Mouse (Mus musculus): ENCODE results near the gene Lingo3. TPM values are rescaled to one million over a fixed set of nuclear protein-coding genes. Genes with fewer than 3 reads are reported as not detected.

Gene Lingo3
- polyA plus RNA-seq, 1 experiment from 2014 or later, result 0.61 TPM

- no peak for ATAC-seq (replicated peaks; ENCODE audit: low FRiP score, low read depth)
- H3K4me1 ChIP-seq (replicated peaks; ENCODE audit: insufficient read depth, low read length), result peaks cover 5% of the 10 kb centered on the region
- no peaks in the 10 kb centered on the region for H3K9me3 ChIP-seq (replicated peaks; ENCODE audit: low read length)
- no peak for TF ChIP-seq CTCF (IDR thresholded peaks at IDR 0.05; ENCODE audit: low read depth)
- peak overlapping the region; percentile 97 for H3K9ac ChIP-seq (ENCODE audit: low read depth, low read length)
- WGBS, result 79% methylated on average over 9 of the region's 9 CpGs
- H3K27ac ChIP-seq, result no peak overlapping the region
- no peaks in the 10 kb centered on the region for H3K27me3 ChIP-seq (ENCODE audit: insufficient read depth, low read length)
- DNase-seq (ENCODE audit: low spot score), result no peak
- no peak overlapping the region for H3K4me3 ChIP-seq (replicated peaks; ENCODE audit: low read depth, low read length)
- peak overlapping the region; percentile 92; the same call in 1 of the 2 replicates for H3K4me2 ChIP-seq (ENCODE audit: low read length)
- peaks cover 40% of the 10 kb centered on the region for H3K36me3 ChIP-seq (ENCODE audit: insufficient read depth, low read length)
Measured at GRCm38 (mm10) chr10:80796307-80796848, 47.5 kb downstream of the Lingo3 start.

- ATAC-seq (replicated peaks; ENCODE audit: low FRiP score, low read depth) (no peak), DNase-seq (ENCODE audit: low spot score) (no peak)
- WGBS, result 90% methylated on average over 8 of the region's 8 CpGs
- no peak overlapping the region for H3K9ac ChIP-seq (ENCODE audit: low read depth, low read length)
- H3K27ac ChIP-seq, result no peak overlapping the region
- H3K27me3 ChIP-seq (ENCODE audit: insufficient read depth, low read length), result no peaks in the 10 kb centered on the region
- no peak overlapping the region for H3K4me2 ChIP-seq (ENCODE audit: low read length)
- H3K9me3 ChIP-seq (replicated peaks; ENCODE audit: low read length), result no peaks in the 10 kb centered on the region
- H3K4me3 ChIP-seq (replicated peaks; ENCODE audit: low read depth, low read length), result no peak overlapping the region
- peaks cover 5% of the 10 kb centered on the region for H3K4me1 ChIP-seq (replicated peaks; ENCODE audit: insufficient read depth, low read length)
- peaks cover 52% of the 10 kb centered on the region for H3K36me3 ChIP-seq (ENCODE audit: insufficient read depth, low read length)
- no peak for TF ChIP-seq CTCF (IDR thresholded peaks at IDR 0.05; ENCODE audit: low read depth)
Measured at GRCm38 (mm10) chr10:80794750-80795149, 49.1 kb downstream of the Lingo3 start.

GRCm38 (mm10) chr10:80793803-80794202 is 50.0 kb downstream of the Lingo3 start:
- Histone ChIP-seq H3K9ac (ENCODE audit: low read depth, low read length) (no peak overlapping the region), H3K4me1 (replicated peaks; ENCODE audit: insufficient read depth, low read length) (peaks cover 5% of the 10 kb centered on the region; the same call in 1 of the 2 replicates), H3K9me3 (replicated peaks; ENCODE audit: low read length) (no peaks in the 10 kb centered on the region), H3K4me2 (ENCODE audit: low read length) (no peak overlapping the region), H3K27ac (no peak overlapping the region), H3K4me3 (replicated peaks; ENCODE audit: low read depth, low read length) (no peak overlapping the region), H3K27me3 (ENCODE audit: insufficient read depth, low read length) (no peaks in the 10 kb centered on the region), H3K36me3 (ENCODE audit: insufficient read depth, low read length) (peaks cover 60% of the 10 kb centered on the region)
- ATAC-seq (replicated peaks; ENCODE audit: low FRiP score, low read depth) (no peak), DNase-seq (ENCODE audit: low spot score) (no peak)
- no peak for TF ChIP-seq CTCF (IDR thresholded peaks at IDR 0.05; ENCODE audit: low read depth)
- 89% methylated on average over 4 of the region's 4 CpGs for WGBS

GRCm38 (mm10) chr10:80793033-80793784 is 50.6 kb downstream of the Lingo3 start:
- Histone ChIP-seq H3K4me1 (replicated peaks; ENCODE audit: insufficient read depth, low read length) (peaks cover 5% of the 10 kb centered on the region; the same call in 1 of the 2 replicates), H3K36me3 (ENCODE audit: insufficient read depth, low read length) (peaks cover 66% of the 10 kb centered on the region), H3K9ac (ENCODE audit: low read depth, low read length) (no peak overlapping the region), H3K27me3 (ENCODE audit: insufficient read depth, low read length) (no peaks in the 10 kb centered on the region), H3K27ac (no peak overlapping the region), H3K4me2 (ENCODE audit: low read length) (no peak overlapping the region), H3K4me3 (replicated peaks; ENCODE audit: low read depth, low read length) (no peak overlapping the region), H3K9me3 (replicated peaks; ENCODE audit: low read length) (no peaks in the 10 kb centered on the region)
- no peak for TF ChIP-seq CTCF (IDR thresholded peaks at IDR 0.05; ENCODE audit: low read depth)
- DNase-seq (ENCODE audit: low spot score) (no peak), ATAC-seq (replicated peaks; ENCODE audit: low FRiP score, low read depth) (no peak)
- WGBS, result 90% methylated on average over 13 of the region's 13 CpGs

- Histone ChIP-seq H3K9me3 (replicated peaks; ENCODE audit: low read length) (no peaks in the 10 kb centered on the region), H3K36me3 (ENCODE audit: insufficient read depth, low read length) (peaks cover 74% of the 10 kb centered on the region), H3K4me1 (replicated peaks; ENCODE audit: insufficient read depth, low read length) (peaks cover 5% of the 10 kb centered on the region; the same call in 1 of the 2 replicates), H3K27ac (no peak overlapping the region), H3K9ac (ENCODE audit: low read depth, low read length) (0 out of 2 replicates have a peak overlapping the region, but pooled peaks have one; percentile 18), H3K4me2 (ENCODE audit: low read length) (no peak overlapping the region), H3K4me3 (replicated peaks; ENCODE audit: low read depth, low read length) (no peak overlapping the region), H3K27me3 (ENCODE audit: insufficient read depth, low read length) (no peaks in the 10 kb centered on the region)
- WGBS, result 55% methylated on average over 41 of the region's 41 CpGs
- ATAC-seq (replicated peaks; ENCODE audit: low FRiP score, low read depth), result no peak
- DNase-seq (ENCODE audit: low spot score), result no peak
- TF ChIP-seq CTCF (IDR thresholded peaks at IDR 0.05; ENCODE audit: low read depth), result no peak
Measured at GRCm38 (mm10) chr10:80792175-80793032, 51.4 kb downstream of the Lingo3 start.
